Mouse (Mus musculus) liver, adult 2 months (tissue): Measurements from ENCODE around the gene Rai14. TPM values are rescaled to one million over a fixed set of nuclear protein-coding genes. Genes with fewer than 3 reads are reported as not detected.

Experiments used
- DNase-seq: peaks from one replicate; pipeline ENCODE4 v3.0.0-alpha.2; 2011; ENCODE audit warnings: low read depth, low spot score; ENCODE audit errors: extremely low read depth
- H3K27ac ChIP-seq: fragments of 200-500 bp; replicated peaks from 2 replicates; pipeline ENCODE4 v1.5.1; 2012; ENCODE audit warnings: low read depth, mild to moderate bottlenecking, control low read depth, inconsistent platforms, low read length; ENCODE audit not compliant: insufficient read depth
- H3K27me3 ChIP-seq: fragments of 200-500 bp; 2 replicates; pipeline ENCODE4 v1.6.1; 2012; ENCODE audit warnings: mild to moderate bottlenecking, moderate library complexity, low read length, inconsistent platforms; ENCODE audit not compliant: control insufficient read depth, insufficient read depth
- H3K36me3 ChIP-seq: fragments of 200-500 bp; 2 replicates; pipeline ENCODE4 v1.6.1; 2012; ENCODE audit warnings: low read length, inconsistent platforms; ENCODE audit not compliant: control insufficient read depth, insufficient read depth
- H3K4me1 ChIP-seq: fragments of 200-500 bp; 2 replicates; pipeline ENCODE4 v1.6.1; 2011; ENCODE audit warnings: low read length; ENCODE audit not compliant: control insufficient read depth, insufficient read depth
- H3K4me3 ChIP-seq: fragments of 200-500 bp; 2 replicates; pipeline ENCODE4 v1.5.1; 2011; ENCODE audit warnings: low read depth, mild to moderate bottlenecking, control low read depth, low read length, moderate library complexity; ENCODE audit not compliant: insufficient read depth
- H3K79me2 ChIP-seq: fragments of 200-500 bp; 2 replicates; pipeline ENCODE4 v1.6.1; 2012; ENCODE audit warnings: inconsistent platforms, mild to moderate bottlenecking, low read length, moderate library complexity; ENCODE audit not compliant: control insufficient read depth, insufficient read depth
- H3K9ac ChIP-seq: fragments of 200-500 bp; 2 replicates; pipeline ENCODE4 v1.6.1; 2012; ENCODE audit warnings: low read depth, mild to moderate bottlenecking, control low read depth, inconsistent platforms, low read length
- CTCF ChIP-seq: fragments of 200-500 bp; IDR thresholded peaks from 2 replicates; pipeline ENCODE4 v1.5.1; 2011; ENCODE audit warnings: low read depth, low read length, control low read depth
- POLR2A ChIP-seq: fragments of 200-500 bp; IDR thresholded peaks from 2 replicates; pipeline ENCODE4 v1.6.1; 2011; ENCODE audit warnings: low read length, control low read depth; ENCODE audit not compliant: insufficient read depth; ENCODE audit errors: extremely low read depth
- WGBS: fragments of 180-500 bp; shearing (Covaris S2); methylation state at CpG from one replicate; pipeline ENCODE4 v1.1.7; 2018; 5-methylcytosine and 5-hydroxymethylcytosine counted together
- polyA plus RNA-seq: library from polyadenylated mRNA; depleted of rRNA; stranded (reverse); fragments of >200 nt; gene quantifications from 2 replicates; pipeline ENCODE4 v1.2.3, GENCODE M21; 2012
- total RNA-seq: library from RNA; depleted of rRNA; stranded (reverse); fragments of >200 nt; gene quantifications from 2 replicates; pipeline ENCODE4 v1.2.3, GENCODE M21; 2014

Gene Rai14
- total and polyA plus RNA-seq, 2 experiments = 3.4 to 12.4 TPM

- H3K27ac ChIP-seq = peak overlapping the region; percentile 45; the same call in 1 of the 2 replicates
- no peak overlapping the region for H3K4me3 ChIP-seq
- H3K27me3 ChIP-seq = no peaks in the 10 kb centered on the region
- 64% methylated on average over 4 of the region's 4 CpGs for WGBS
- H3K36me3 ChIP-seq = no peaks in the 10 kb centered on the region
- H3K79me2 ChIP-seq = peaks cover 42% of the 10 kb centered on the region
- no peak for TF ChIP-seq CTCF
- peak overlapping the region; percentile 12; the same call in 1 of the 2 replicates for H3K9ac ChIP-seq
- H3K4me1 ChIP-seq = peaks cover 30% of the 10 kb centered on the region
- DNase-seq = peak; percentile 72
These were observed 21.8 kb downstream of the Rai14 start for GRCm38 (mm10) chr15:10692627-10693026.

GRCm38 (mm10) chr15:10691481-10691880, 22.9 kb downstream of the Rai14 start:
- H3K4me1 ChIP-seq = peaks cover 28% of the 10 kb centered on the region
- 61% methylated on average over 6 of the region's 6 CpGs for WGBS
- DNase-seq = no peak
- H3K4me3 ChIP-seq = no peak overlapping the region
- H3K79me2 ChIP-seq = peaks cover 43% of the 10 kb centered on the region
- TF ChIP-seq CTCF (no peak), POLR2A (no peak)
- no peaks in the 10 kb centered on the region for H3K36me3 ChIP-seq
- H3K27me3 ChIP-seq = no peaks in the 10 kb centered on the region
- H3K9ac ChIP-seq = no peak overlapping the region
- H3K27ac ChIP-seq = no peak overlapping the region

- DNase-seq = no peak
These were observed 23.5 kb downstream of the Rai14 start for GRCm38 (mm10) chr15:10690973-10691372.

GRCm38 (mm10) chr15:10690219-10690618, 24.2 kb downstream of the Rai14 start:
- TF ChIP-seq POLR2A (no peak), CTCF (no peak)
- peak overlapping the region; percentile 39 for H3K9ac ChIP-seq
- no peaks in the 10 kb centered on the region for H3K27me3 ChIP-seq
- peak overlapping the region; percentile 1; the same call in 1 of the 2 replicates for H3K4me3 ChIP-seq
- H3K4me1 ChIP-seq = peaks cover 30% of the 10 kb centered on the region
- H3K27ac ChIP-seq = peak overlapping the region; percentile 92
- peak; percentile 99 for DNase-seq
- WGBS = 22% methylated on average over 13 of the region's 13 CpGs
- H3K36me3 ChIP-seq = no peaks in the 10 kb centered on the region
- H3K79me2 ChIP-seq = peaks cover 35% of the 10 kb centered on the region

More at GRCm38 (mm10) chr15:10690973-10691372, 23.5 kb downstream of the Rai14 start:
- H3K27me3 ChIP-seq = no peaks in the 10 kb centered on the region
- 71% methylated on average over 5 of the region's 5 CpGs for WGBS
- H3K4me1 ChIP-seq = peaks cover 32% of the 10 kb centered on the region
- no peaks in the 10 kb centered on the region for H3K36me3 ChIP-seq
- TF ChIP-seq CTCF (no peak), POLR2A (no peak)
- H3K27ac ChIP-seq = no peak overlapping the region; the same call in 1 of the 2 replicates
- no peak overlapping the region for H3K4me3 ChIP-seq
- no peak overlapping the region for H3K9ac ChIP-seq
- peaks cover 43% of the 10 kb centered on the region for H3K79me2 ChIP-seq

- Histone ChIP-seq H3K36me3 (no peaks in the 10 kb centered on the region), H3K27me3 (no peaks in the 10 kb centered on the region), H3K27ac (peak overlapping the region; percentile 92), H3K9ac (no peak overlapping the region), H3K4me1 (peaks cover 30% of the 10 kb centered on the region), H3K4me3 (no peak overlapping the region), H3K79me2 (peaks cover 41% of the 10 kb centered on the region)
- WGBS = 26% methylated on average over 11 of the region's 11 CpGs
- DNase-seq = peak; percentile 86
- TF ChIP-seq POLR2A = no peak
- no peak for TF ChIP-seq CTCF
These were observed 25.1 kb downstream of the Rai14 start for GRCm38 (mm10) chr15:10689304-10689703.

- H3K36me3 ChIP-seq = no peaks in the 10 kb centered on the region
- no peak overlapping the region for H3K9ac ChIP-seq
- no peak for TF ChIP-seq CTCF
- WGBS = 57% methylated on average over 5 of the region's 5 CpGs
- H3K27me3 ChIP-seq = no peaks in the 10 kb centered on the region
- no peak overlapping the region for H3K4me3 ChIP-seq
- H3K4me1 ChIP-seq = peaks cover 30% of the 10 kb centered on the region
- H3K79me2 ChIP-seq = peaks cover 41% of the 10 kb centered on the region
- H3K27ac ChIP-seq = no peak overlapping the region
- DNase-seq = no peak
These were observed 25.7 kb downstream of the Rai14 start for GRCm38 (mm10) chr15:10688686-10689085.
